Mouse (Mus musculus): Measurements from ENCODE around the gene Doc2b. TPM values are rescaled to one million over a fixed set of nuclear protein-coding genes. Genes with fewer than 3 reads are reported as not detected.
A peak's percentile ranks its signal among the peaks of the same experiment; 100 is the strongest.

Gene Doc2b
- polyA plus RNA-seq, 2 experiments from 2014 or later = not detected

DNA sequence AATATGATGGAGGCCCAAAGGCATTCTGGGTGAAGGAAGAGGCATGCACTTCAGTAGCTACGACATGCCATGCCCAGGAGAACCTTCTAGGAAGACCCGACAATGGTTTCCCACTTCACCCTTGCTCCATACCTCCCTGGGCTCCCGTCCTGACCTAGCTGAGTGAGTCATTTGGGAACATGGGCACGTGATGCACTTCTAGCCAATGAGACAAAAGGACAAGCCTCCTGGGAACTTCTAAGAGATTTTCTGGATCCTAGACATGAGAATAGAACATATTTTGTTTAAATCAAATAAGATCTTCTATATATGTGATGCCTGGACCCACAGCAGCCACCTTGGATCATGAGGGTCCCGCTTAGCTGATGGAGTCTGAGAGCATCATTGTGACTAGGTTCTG is 3.3 kb downstream of the Doc2b start:
- no peak for ATAC-seq

DNA sequence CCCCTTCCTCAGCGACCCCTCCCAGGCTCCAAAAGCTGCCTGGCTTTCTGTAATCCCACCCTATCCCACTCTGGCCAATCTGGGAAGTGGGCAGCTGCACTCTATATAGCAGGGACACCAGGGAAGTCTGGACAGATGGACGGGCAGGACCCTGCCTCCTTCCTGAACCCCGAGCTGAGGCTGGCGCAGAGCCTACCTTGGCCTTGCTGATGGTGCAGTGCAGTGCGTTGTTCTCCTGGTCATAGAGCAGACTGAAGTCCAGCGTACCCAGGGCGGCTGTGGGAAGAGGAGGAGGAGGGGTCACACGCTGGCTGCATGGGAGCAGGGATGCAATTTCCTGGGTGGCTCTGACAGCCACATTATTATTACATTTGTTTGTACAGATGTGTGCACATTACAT is 10.0 kb downstream of the Doc2b start:
- ATAC-seq = no peak

DNA sequence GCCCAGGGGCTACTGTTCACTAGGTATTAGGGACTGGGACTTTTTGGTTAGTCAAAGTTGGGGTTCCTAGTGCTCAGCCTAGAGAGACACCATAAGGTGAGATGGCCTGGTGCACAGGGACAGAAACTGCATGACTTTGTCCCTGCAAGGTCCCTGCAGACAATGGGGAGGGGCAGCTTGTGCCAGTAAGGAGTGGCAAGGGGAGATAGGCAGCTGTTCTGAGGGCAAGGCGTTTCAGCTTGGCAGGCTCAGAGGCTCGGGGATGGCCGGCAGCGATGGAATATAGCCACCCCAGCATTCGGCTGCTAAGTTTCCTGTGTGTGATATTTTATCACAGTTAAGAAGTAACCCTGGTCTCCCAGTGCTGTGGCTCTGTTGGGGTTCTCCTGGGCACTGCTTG is 12.1 kb downstream of the Doc2b start:
- no peak for ATAC-seq

DNA sequence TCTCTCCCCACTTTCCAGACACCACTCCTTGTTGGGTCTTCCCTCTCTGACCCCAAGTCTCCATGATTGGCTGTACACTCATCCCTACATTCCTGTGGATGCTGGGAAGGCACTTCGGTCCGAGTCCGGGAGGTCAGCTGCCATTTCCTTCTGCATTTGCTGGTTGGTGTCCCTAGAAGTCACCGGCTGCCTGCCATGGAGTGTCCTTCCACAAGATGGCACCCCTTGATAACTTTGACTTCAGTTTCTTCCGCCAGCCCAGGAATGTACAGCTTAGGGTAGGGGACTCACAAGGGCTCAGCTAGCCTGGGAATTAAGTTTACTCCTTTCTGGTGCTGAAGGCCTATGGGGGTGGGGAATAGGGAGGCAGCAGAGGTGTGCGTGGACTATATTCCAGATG is 13.9 kb downstream of the Doc2b start:
- no peak for ATAC-seq

DNA sequence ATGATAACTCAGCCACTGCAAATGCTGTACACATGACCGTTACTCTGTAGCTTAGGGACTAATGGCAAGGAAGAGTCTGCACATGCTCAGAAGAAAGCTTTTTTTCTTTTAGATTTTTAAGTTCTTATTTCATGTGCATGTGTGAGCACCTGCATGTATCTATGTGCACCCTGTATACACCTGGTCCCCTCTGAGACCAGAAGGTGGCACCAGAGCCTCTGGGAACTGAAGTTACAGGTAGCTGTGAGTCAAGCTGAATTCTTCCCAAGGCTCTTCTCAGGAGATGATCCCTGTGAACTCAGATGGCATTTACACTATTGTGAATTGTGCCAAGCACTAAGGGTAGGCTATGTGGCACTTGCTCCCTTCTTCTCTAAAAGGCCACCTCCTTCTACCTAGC is 19.9 kb downstream of the Doc2b start:
- no peak for ATAC-seq

DNA sequence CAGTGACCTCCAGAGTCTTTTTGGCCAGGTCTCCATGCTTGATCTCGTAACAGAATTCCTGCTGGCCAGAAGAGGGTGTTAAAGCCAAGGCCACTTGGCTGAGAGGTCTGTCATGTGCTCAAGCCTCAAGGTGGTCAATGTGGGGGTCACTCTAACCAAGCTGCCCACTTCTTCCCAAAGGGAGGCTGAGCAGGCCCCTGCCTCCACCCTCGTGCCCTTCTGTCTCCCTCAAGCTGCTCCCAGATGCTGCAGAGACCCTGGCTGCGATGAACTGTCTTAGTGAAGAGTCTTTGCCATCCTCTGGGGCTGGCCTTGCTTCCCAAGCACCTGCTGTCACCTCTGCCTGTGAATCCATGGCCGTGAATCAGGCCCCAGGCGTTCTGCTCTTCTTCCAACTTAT is 23.3 kb downstream of the Doc2b start:
- ATAC-seq = no peak

DNA sequence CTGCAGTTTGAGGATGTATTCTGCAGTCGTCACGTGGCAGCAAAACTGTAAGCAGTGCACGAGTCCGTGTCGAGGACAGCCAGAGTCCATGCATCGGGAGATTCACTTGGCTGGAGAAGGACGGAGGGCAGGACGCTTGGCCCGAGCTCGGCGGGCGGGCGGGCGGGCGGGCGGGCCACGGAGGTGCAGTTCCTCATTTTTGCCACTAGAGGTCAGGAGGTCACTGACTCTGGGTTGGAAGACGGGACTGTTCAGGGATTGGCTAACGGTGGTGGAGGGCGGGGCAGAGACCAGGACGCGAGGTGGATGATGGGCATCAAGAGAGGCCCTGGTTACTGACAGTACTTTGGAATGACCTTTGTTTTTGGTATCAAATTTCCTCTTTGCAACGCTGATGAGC is 26.6 kb downstream of the Doc2b start:
- ATAC-seq = peak; percentile 95

DNA sequence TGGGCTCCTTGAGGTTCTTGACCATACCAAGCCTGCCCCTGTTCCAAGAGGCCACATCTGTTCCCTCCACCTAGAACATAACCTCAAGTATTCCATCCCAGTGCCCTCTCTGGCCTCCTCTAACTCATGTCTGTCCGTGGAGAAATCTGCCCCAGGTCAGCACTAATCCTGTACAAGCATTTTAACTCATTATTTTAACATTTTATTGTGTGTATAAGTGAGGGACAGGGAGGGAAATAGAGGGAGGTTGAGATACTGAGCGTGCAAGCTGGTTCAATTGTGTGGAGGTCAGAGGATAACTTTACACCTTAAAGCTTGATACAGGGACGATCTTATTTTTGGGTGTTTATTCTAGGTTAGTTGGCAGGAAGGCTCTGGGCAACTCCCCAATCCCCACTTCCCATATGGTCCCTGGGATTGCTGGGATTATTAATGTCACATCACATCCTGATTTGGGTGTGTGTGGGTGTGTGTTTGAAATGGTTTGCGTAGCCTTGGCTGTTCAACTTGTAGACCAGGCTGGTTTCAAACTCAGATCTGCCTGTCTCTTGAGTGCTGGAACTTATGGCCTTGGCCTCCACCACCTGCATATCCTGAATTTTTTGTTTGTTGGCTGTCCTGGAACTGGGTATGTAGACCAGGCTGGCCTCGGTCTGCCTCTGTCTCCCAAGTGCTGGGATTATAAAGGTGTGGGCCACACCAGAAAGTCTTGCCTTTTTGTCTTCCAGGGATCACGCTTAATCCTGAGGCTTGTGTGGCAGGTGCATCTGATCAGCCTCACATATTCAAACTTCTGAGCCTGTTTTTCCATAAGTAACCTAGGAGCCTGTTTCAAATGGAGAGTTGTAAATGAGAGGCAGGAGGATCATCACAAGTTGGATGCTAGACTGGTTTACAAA is 27.5 kb downstream of the Doc2b start:
- ATAC-seq = no peak

DNA sequence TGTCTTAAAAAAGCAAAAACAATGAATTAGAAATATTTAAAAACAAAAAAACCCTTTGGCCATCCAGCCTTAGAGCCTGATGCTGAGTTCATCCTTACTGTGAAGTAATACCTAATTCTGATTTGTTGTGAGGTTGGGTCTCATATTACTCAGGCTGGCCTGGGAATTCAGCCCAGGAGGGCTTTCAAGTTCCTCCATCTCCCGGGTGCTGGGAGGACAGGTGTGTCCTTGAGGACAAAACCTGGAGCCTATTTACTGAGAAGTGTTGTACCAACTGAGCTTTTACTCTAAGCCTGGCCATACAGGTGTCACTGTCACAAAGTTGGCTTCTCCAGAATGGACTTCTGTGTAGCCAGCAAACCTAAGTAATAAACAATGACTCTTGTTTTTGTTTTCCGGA is 28.8 kb downstream of the Doc2b start:
- ATAC-seq = no peak

DNA sequence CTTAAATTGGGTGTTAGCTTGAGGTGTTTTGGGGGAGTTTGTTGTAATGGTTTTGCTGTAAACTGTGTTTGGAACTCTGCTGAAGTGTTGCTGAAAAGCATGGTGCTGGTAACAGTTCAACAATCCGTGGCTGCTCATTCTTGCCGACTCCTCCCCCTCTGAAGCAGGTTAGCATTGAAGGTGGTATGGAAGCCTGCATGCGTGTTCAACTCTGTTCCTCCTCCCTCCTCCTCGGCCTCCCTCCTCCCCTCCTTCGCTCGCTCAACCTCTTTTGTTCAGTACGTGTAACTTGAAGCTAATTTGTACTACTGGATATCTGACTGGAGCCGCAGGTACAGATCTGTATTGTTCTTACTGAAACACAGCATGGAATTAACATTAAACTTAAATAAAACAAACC is 30.7 kb downstream of the Doc2b start:
- ATAC-seq = no peak

DNA sequence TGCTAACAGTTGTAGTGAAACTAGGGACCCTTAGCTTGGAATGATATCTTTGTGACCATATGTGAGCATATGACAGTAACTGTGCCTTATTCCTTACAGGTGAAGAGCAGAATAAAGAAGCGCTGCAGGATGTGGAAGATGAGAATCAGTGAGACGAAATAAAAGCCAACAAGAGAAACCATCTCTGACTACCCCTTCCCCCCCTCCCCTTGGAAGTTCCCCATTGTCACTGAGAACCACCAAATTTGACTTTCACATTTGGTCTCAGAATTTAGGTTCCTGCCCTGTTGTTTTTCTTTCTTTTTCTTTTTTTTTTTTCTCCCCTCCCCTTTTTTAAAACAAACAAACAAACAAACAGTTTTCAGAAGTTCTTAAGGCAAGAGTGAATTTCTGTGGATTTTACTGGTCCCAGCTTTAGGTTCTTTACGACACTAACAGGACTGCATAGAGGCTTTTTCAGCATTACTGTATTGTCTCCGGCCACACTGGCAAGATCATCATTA is 31.3 kb downstream of the Doc2b start:
- ATAC-seq = no peak

DNA sequence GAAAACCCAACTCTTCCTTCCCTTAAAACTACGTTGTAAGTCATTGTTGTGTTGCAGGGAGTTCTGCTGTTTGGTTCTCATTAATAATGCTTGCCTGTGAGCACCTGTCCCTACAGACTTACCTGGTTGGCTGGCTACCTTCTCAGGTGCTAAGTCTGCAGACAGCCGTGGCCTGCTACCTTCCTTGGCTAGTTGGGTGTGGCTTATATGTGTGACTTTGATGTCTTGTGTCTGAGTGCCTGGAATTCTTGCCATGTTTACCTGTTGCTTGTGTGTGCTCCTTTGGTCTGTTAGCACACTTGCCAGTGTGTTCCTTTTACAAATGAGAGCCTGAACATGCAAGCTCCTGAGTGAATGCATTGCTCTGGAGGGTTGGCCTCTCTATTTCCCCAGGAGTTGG is 33.1 kb downstream of the Doc2b start:
- no peak for ATAC-seq

DNA sequence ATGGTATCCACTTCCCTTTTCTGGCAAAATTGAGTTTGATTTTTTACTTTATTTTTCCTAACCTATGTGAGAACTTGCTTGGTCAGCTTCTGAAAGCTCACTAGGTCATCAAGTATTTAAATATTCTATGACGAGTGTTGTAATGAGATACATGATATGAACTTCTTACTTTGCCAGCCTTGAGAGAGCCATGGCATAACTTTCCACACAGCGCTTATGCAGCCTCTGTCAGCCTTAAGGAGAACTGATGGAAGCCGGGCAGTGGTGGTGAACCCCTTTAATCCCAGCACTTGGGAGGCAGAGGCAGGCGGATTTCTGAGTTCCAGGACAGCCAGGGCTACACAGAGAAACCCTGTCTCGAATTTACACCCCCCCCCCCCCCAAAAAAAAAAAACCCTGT is 35.1 kb downstream of the Doc2b start:
- ATAC-seq = no peak

DNA sequence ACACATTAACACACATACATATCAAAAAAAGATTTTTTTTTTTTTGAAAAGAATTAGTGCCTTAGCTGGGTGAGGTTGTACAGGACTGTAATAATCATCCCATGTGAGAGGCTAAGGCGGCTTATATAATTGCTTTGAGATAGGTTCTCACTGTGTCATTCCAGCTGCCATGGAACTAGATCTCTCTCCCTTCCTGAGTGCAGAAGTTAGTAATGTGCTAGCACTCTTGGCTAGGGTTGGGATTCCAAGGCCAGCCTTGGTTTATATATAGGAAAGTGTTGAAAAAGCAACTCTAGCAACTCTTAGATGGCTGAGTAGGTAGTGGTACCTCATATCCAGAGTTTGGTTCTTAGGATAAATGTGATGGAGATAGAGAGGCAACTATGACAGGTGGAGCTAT is 37.3 kb downstream of the Doc2b start:
- ATAC-seq = no peak

DNA sequence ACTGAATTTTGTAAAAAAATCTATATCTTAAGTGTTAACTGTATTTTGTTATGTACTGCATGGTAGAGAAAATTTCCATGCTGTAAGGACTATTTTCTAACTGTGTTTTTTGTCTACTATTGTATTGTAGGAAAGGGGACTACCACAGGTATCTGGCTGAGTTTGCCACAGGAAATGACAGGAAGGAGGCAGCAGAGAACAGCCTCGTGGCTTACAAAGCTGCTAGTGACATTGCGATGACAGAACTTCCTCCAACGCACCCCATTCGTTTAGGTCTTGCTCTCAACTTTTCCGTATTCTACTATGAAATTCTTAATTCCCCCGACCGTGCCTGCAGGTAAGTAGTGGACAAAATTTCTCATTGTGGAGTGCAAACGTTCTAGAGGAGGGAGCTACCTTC is 39.2 kb downstream of the Doc2b start:
- ATAC-seq = peak; percentile 84

DNA sequence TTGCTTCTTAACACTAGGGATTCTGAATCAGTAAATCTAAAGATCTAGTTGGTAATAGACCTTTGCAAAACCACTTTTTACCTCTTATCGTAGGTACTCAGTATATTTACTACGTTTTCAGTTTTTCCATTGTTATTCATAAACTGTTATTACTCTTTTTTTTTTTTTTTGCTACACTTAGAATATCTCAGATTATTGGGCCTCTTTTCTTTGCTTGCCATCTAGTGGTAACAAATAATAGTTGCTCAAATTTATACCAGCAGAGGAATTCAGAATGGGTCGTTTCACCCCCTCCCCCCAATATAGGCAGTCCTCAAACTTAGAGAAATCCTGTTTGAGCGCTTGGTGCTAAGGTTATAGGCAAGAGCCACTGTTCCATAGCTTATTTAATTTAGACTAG is 44.8 kb downstream of the Doc2b start:
- no peak for ATAC-seq

DNA sequence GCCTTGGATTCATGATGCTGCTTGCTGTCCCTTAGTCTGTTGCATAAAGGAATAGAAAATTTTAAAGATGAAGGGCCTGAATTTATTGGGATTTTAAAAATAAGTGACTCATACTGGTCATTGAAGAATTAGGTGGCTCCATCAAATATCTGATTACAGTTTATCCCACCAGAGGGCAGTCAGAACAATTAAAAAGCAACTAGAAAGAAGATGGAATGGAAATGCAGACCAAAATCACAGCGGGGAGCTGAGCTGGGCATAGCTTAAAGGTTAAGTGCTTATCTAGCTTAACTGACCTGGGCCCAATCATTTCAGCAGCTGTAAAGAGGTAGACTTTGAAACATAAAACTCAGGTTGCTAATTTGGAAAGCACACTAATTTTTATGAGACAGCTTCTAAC is 45.3 kb downstream of the Doc2b start:
- ATAC-seq = no peak

DNA sequence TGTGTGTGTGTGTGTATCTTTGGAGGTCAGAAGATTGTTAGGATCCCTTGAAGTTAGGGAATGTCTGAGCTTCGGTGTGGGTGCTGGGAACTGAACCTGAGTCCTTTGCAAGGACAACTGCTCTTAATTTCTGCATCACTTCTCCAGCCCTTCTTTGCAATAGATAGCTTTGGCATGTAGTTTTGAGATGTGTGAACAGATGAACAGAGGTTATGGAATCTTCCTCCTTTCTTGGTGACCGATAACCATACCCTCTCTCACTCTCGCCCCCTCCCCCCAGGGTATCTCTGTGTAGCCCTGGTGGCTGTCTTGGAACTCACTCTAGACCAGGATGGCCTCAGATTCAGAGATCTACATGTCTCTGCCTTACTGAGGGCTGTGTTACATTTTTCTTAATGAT is 51.1 kb downstream of the Doc2b start:
- ATAC-seq = no peak

DNA sequence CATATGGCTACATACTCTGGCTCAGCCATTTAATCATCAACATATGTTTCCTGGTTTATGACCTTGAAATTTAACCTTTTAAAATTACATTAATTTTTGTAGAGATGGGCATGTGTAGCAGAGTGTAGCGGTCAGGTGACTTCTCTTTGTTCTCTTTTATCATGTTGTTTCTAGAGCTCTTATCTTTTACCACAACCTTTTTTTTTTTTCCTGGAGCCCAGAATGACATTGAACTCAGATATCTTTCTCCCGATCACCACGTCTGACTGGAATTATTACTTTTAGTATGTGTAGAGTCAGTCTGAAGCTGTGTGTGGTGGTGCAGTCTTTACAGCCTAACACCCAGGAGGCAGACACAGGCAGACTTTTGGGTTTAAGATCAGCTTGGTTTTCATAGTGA is 54.2 kb downstream of the Doc2b start:
- no peak for ATAC-seq

DNA sequence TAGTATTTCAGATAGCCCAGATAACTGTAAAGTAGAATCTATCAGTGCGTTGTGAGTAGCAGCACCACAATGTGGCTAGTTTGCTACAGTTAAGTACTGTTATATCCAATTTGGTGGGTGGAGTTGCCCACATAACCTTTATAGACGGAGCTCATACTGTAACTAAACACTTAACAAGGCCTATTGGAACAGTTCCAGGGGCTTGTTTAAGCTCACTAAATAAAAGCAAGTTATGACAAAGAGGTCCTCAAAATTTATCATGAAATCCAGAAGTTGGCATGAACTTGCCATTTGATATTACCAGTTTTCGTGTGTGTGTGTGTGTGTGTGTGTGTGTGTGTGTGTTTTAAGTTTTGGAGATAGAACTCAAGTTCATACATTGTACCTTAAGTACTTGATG is 55.6 kb downstream of the Doc2b start:
- no peak for ATAC-seq

DNA sequence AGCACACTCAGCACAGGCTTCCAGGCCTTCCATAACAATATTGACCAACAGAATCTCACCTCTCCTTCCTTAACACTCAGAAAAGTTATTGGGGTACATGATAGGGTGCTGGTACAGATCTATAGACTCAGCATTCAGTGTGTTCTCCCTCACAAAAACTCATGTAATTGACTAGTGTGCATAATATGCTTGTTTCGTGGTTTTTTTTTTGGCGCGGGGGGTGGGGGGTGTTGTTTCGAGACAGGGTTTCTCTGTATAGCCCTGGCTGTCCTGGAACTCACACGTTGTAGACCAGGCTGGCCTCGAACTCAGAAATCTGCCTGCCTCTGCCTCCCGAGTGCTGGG is 57.4 kb downstream of the Doc2b start:
- no peak for ATAC-seq

DNA sequence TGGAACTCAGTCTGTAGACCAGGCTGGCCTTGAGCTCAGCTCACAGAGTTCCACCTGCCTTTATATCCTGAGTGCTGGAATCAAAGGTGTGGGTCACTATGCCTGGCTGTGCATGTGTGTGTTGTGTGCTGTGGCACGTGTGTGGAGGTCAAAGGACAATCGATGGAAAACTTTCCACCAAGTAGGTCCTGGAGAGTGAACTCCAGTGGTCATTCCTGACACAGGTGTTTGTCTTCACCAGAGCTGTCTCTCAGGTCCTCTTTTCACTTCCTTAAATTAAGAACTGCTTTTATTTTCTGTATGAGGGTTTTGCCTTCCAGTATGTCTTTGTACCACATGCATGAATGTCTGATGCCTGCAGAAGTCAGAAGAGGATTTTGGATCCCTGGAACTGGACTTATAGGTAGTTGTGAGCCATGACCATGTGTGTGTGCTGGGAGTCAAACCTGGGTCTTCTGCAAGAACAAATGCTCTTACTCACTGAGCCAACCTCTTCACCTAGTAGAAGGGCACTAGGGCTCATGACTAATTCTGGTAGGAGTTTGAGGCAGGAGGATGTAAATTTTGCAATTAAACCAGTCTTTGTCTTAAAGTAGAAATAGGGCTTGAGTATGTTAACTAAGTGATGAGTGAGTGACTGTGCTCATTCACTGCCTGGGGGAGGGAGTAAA is 57.9 kb downstream of the Doc2b start:
- no peak for ATAC-seq

DNA sequence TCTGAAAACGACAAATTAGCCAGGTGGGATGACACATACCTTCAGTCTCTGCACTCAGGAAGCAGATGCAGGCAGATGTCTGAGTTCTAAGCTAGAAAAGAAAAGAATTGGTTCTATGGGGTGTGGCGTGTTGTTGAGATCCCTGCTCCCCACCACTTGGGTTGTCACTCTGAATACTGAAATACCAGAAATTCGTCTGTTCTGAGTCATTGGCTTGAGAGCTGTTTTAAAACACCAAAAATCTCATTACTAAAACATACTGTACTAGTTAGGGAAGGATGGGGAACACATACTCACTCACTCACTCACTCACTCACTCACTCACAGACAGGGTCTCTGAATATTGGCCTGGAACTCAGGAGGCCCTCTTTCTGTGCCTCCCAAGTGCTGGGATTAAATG is 58.9 kb downstream of the Doc2b start:
- no peak for ATAC-seq

DNA sequence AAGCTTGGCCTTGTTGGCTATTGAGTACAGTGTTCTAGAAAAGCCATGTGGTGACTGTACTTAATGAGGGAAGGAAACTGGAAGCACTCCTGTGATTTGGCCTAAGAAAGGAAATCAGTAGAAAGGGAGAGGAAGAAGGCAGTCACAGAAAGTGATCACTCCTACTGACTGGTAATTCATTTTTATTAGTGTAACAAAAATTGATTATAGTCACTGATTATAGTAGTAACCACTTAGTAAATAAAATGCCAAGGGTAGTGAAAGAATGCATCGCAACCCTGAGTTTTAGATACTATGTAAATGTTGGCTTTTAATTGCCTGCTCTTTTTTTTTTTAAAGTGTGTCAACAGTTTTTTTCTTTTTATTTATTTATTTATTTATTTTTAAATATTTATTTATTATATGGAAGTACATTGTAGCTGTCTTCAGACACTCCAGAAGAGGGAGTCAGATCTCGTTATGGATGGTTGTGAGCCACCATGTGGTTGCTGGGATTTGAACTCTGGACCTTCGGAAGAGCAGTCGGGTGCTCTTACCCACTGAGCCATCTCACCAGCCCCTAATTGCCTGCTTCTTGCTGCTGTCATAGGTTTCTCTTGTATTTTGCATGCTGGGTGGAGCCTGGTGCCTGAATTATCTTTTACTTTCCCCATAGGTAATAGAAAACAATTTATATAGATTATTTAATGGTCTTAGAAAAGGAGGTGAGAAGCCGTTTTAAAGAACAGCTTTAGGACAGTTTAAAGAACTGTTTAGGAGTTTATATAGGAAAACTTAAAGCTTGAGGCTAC is 60.2 kb downstream of the Doc2b start:
- ATAC-seq = no peak
